In genomic region chr9:48418829-48419228, GRCm38 (mm10) we compare ENCODE assay signal across 23 mouse cellular contexts.
DNase-seq lines count a peak whose midpoint lies in the region; ATAC-seq and TF ChIP-seq lines count a peak whose summit lies in the region.
"Had no signal": no experiment of that assay in that cellular context is flagged by ENCODE, and none has a peak within 500 bp of the region (broad histone marks: within the 10 kb centered on the region; RNA-seq: fewer than 3 reads in every experiment).

No protein-coding gene starts in this region.

- dilution Hi-C loops in CH12.LX (cut with MboI; ENCODE audit: extremely low pct_ligation_motif_present, extremely low pct_unique_long_range_greater_than_20kb, low sequenced_read_pairs) = no loop called here

- H3K36me3 ChIP-seq in liver, embryonic 14.5 days (replicated peaks; ENCODE audit: control insufficient read depth, insufficient read depth, low read depth) = no peaks in the 10 kb centered on the region
- no peaks in the 10 kb centered on the region for H3K36me3 ChIP-seq in liver, embryonic 11.5 days (ENCODE audit: control insufficient read depth, insufficient read depth, low read length)
- peaks cover 8 to 29% of the 10 kb centered on the region in 2 experiments for H3K36me3 ChIP-seq in CH12.LX (replicated peaks in 1 of 2; ENCODE audit: control insufficient read depth in 1 of 2, insufficient read depth in 1 of 2, low read length in 1 of 2)
- H3K36me3 ChIP-seq in macrophage (ENCODE audit: inconsistent target) = no peaks in the 10 kb centered on the region
- no peaks in the 10 kb centered on the region for H3K36me3 ChIP-seq in kidney, embryonic 14.5 days (ENCODE audit: control insufficient read depth, insufficient read depth, low read length)
- H3K36me3 ChIP-seq in kidney, embryonic 16.5 days (ENCODE audit: insufficient read depth, low read length) = no peaks in the 10 kb centered on the region
- H3K36me3 ChIP-seq: embryonic facial prominence, embryonic 12.5 days; embryonic facial prominence, embryonic 15.5 days; G1E; heart, embryonic 10.5 days; hindbrain, embryonic 12.5 days; hindbrain, embryonic 15.5 days had no signal

- H3K27me3 ChIP-seq in liver, embryonic 14.5 days (ENCODE audit: control insufficient read depth, insufficient read depth, low read length) = no peaks in the 10 kb centered on the region
- H3K27me3 ChIP-seq in liver, embryonic 11.5 days (replicated peaks; ENCODE audit: control insufficient read depth, insufficient read depth, low read length) = no peaks in the 10 kb centered on the region
- no peaks in the 10 kb centered on the region for H3K27me3 ChIP-seq in CH12.LX (replicated peaks)
- no peaks in the 10 kb centered on the region for H3K27me3 ChIP-seq in kidney, embryonic 14.5 days (ENCODE audit: control insufficient read depth, insufficient read depth, low read length)
- no peaks in the 10 kb centered on the region for H3K27me3 ChIP-seq in kidney, embryonic 16.5 days (ENCODE audit: insufficient read depth, low read length)
- H3K27me3 ChIP-seq: embryonic facial prominence, embryonic 12.5 days; embryonic facial prominence, embryonic 15.5 days; hindbrain, embryonic 12.5 days; hindbrain, embryonic 15.5 days had no signal

- DNase-seq in liver, embryonic 14.5 days (ENCODE audit: low read depth in 3 of 3, low spot score in 3 of 3) = no peak
- no peak for DNase-seq in liver, embryonic 11.5 days (ENCODE audit: low spot score)
- DNase-seq in A20 (ENCODE audit: low read depth, low spot score) = peak; percentile 14
- no peak for DNase-seq in CH12.LX (ENCODE audit: extremely low read depth)
- DNase-seq: adrenal gland, postnatal 10 days; cerebellum, adult 18-20 months; cerebellum, adult 9-10 months; cerebellum, postnatal 25 days; forebrain, postnatal 0 days; gastrocnemius, adult 2 months; gastrocnemius, postnatal 25 days; heart, adult 2 months had no signal

- TF ChIP-seq CTCF in liver, embryonic 14.5 days (IDR thresholded peaks at IDR 0.05; ENCODE audit: low read depth) = 0 out of 2 replicates have a peak, but pooled peaks have one; percentile 2
- no peak for TF ChIP-seq CTCF in CH12.LX (conservative IDR thresholded peaks at IDR 0.05 in 1 of 2, IDR thresholded peaks at IDR 0.05 in 1 of 2; ENCODE audit: low read depth in 2 of 2, low read length in 2 of 2)

- TF ChIP-seq RAD21 in CH12.LX (IDR thresholded peaks at IDR 0.05; ENCODE audit: low read depth, low read length) = no peak; the same call in 1 of the 2 replicates

- no peak for TF ChIP-seq EP300 in liver, embryonic 14.5 days (IDR thresholded peaks at IDR 0.05; ENCODE audit: low read depth)
- TF ChIP-seq EP300 in CH12.LX (IDR thresholded peaks at IDR 0.05; ENCODE audit: low read length) = no peak

- no peak overlapping the region for H3K27ac ChIP-seq in liver, embryonic 14.5 days
- H3K27ac ChIP-seq in liver, embryonic 11.5 days (ENCODE audit: low read depth, low read length) = no peak overlapping the region
- H3K27ac ChIP-seq in CH12.LX (ENCODE audit: insufficient read depth, low read depth) = peak overlapping the region; percentile 94
- H3K27ac ChIP-seq in macrophage = peak overlapping the region; percentile 98
- no peak overlapping the region for H3K27ac ChIP-seq in kidney, embryonic 14.5 days (ENCODE audit: low read depth, low read length)
- H3K27ac ChIP-seq in kidney, embryonic 16.5 days (ENCODE audit: low read length) = no peak overlapping the region
- H3K27ac ChIP-seq: embryonic facial prominence, embryonic 12.5 days; embryonic facial prominence, embryonic 15.5 days; gastrocnemius, adult 2 months; heart, adult 2 months; heart, embryonic 10.5 days; hindbrain, embryonic 12.5 days; hindbrain, embryonic 15.5 days had no signal

- 38% methylated on average over 8 of the region's 8 CpGs for WGBS in liver, embryonic 14.5 days (ENCODE audit: insufficient replicate concordance)
- WGBS in liver, embryonic 11.5 days = 61% methylated on average over 8 of the region's 8 CpGs
- WGBS in macrophage (ENCODE audit: missing documents) = 52% methylated on average over 8 of the region's 8 CpGs
- WGBS in kidney, embryonic 14.5 days = 79% methylated on average over 8 of the region's 8 CpGs
- WGBS in kidney, embryonic 16.5 days = 73% methylated on average over 8 of the region's 8 CpGs

- H3K9ac ChIP-seq in liver, embryonic 14.5 days (replicated peaks) = no peak overlapping the region
- no peak overlapping the region for H3K9ac ChIP-seq in liver, embryonic 11.5 days (ENCODE audit: low read depth, low read length)
- peak overlapping the region; percentile 51; the same call in 1 of the 2 replicates for H3K9ac ChIP-seq in CH12.LX (ENCODE audit: insufficient read depth, low read depth)
- no peak overlapping the region for H3K9ac ChIP-seq in kidney, embryonic 14.5 days (ENCODE audit: low read depth, low read length)
- H3K9ac ChIP-seq in kidney, embryonic 16.5 days (replicated peaks; ENCODE audit: low read length) = no peak overlapping the region
- H3K9ac ChIP-seq: embryonic facial prominence, embryonic 12.5 days; embryonic facial prominence, embryonic 15.5 days; forebrain, postnatal 0 days; hindbrain, embryonic 12.5 days; hindbrain, embryonic 15.5 days had no signal

- TF ChIP-seq POLR2A in CH12.LX (IDR thresholded peaks at IDR 0.05; ENCODE audit: low read depth, low read length) = no peak

- H3K79me2 ChIP-seq in CH12.LX (replicated peaks; ENCODE audit: control insufficient read depth, extremely low read depth, insufficient read depth, poor library complexity, severe bottlenecking) (peaks cover 31% of the 10 kb centered on the region), macrophage (ENCODE audit: inconsistent target) (peaks cover 28% of the 10 kb centered on the region; the same call in 1 of the 2 replicates)

- no peak for ATAC-seq in liver, embryonic 14.5 days (ENCODE audit: insufficient read depth)
- ATAC-seq in liver, embryonic 11.5 days (replicated peaks; ENCODE audit: low FRiP score) = no peak
- no peak for ATAC-seq in kidney, embryonic 14.5 days (ENCODE audit: low FRiP score, low TSS enrichment)
- ATAC-seq in kidney, embryonic 16.5 days (ENCODE audit: low FRiP score, low TSS enrichment) = no peak
- ATAC-seq: forebrain, embryonic 14.5 days; forebrain, postnatal 0 days; Patski had no signal

- no peak overlapping the region for H3K4me3 ChIP-seq in liver, embryonic 14.5 days (ENCODE audit: insufficient read depth in 1 of 2, low read depth in 2 of 2, low read length in 2 of 2)
- no peak overlapping the region for H3K4me3 ChIP-seq in liver, embryonic 11.5 days (ENCODE audit: low read depth, low read length)
- H3K4me3 ChIP-seq in CH12.LX (replicated peaks in 1 of 3; ENCODE audit: low read depth in 2 of 3, low read length in 2 of 3, poor library complexity in 1 of 3) (peak overlapping the region; percentile 63 to 77 (median 74)), macrophage (ENCODE audit: inconsistent target) (peak overlapping the region; percentile 36)
- no peak overlapping the region for H3K4me3 ChIP-seq in kidney, embryonic 14.5 days (ENCODE audit: low read length)
- H3K4me3 ChIP-seq in kidney, embryonic 16.5 days (ENCODE audit: low read length) = no peak overlapping the region
- H3K4me3 ChIP-seq: embryonic facial prominence, embryonic 12.5 days; embryonic facial prominence, embryonic 15.5 days; gastrocnemius, adult 2 months; heart, adult 2 months; heart, embryonic 10.5 days; hindbrain, embryonic 12.5 days; hindbrain, embryonic 15.5 days had no signal

- H3K4me1 ChIP-seq in liver, embryonic 14.5 days (replicated peaks; ENCODE audit: control insufficient read depth in 2 of 2, insufficient read depth in 2 of 2, low read length in 1 of 2) = no peaks in the 10 kb centered on the region
- no peaks in the 10 kb centered on the region for H3K4me1 ChIP-seq in liver, embryonic 11.5 days (replicated peaks; ENCODE audit: control insufficient read depth, insufficient read depth, low read length)
- peaks cover 15 to 56% of the 10 kb centered on the region in 2 experiments for H3K4me1 ChIP-seq in CH12.LX (ENCODE audit: control insufficient read depth in 1 of 2, insufficient read depth in 2 of 2)
- H3K4me1 ChIP-seq in kidney, embryonic 14.5 days (ENCODE audit: control insufficient read depth, insufficient read depth, low read length) = no peaks in the 10 kb centered on the region
- no peaks in the 10 kb centered on the region for H3K4me1 ChIP-seq in kidney, embryonic 16.5 days (ENCODE audit: insufficient read depth, low read length)
- H3K4me1 ChIP-seq: embryonic facial prominence, embryonic 15.5 days; heart, embryonic 10.5 days; hindbrain, embryonic 12.5 days; hindbrain, embryonic 15.5 days had no signal

- in situ Hi-C loops in CH12.LX (cut with MboI; ENCODE audit: low pct_ligation_motif_present, low pct_unique_long_range_greater_than_20kb, low sequenced_read_pairs) = no loop called here

- H3K9me3 ChIP-seq in liver, embryonic 14.5 days (ENCODE audit: control insufficient read depth, low read length) = no peaks in the 10 kb centered on the region
- no peaks in the 10 kb centered on the region for H3K9me3 ChIP-seq in liver, embryonic 11.5 days (ENCODE audit: control insufficient read depth, low read length)
- H3K9me3 ChIP-seq in CH12.LX (replicated peaks; ENCODE audit: low read length) = no peaks in the 10 kb centered on the region
- H3K9me3 ChIP-seq in kidney, embryonic 14.5 days (ENCODE audit: control insufficient read depth, low read length) = no peaks in the 10 kb centered on the region
- H3K9me3 ChIP-seq in kidney, embryonic 16.5 days (ENCODE audit: low read length) = no peaks in the 10 kb centered on the region
- H3K9me3 ChIP-seq: embryonic facial prominence, embryonic 12.5 days; embryonic facial prominence, embryonic 15.5 days; G1E; heart, embryonic 10.5 days; hindbrain, embryonic 12.5 days; hindbrain, embryonic 15.5 days had no signal

- no peak overlapping the region for H3K4me2 ChIP-seq in liver, embryonic 14.5 days (ENCODE audit: low read depth)
- no peak overlapping the region for H3K4me2 ChIP-seq in liver, embryonic 11.5 days
- peak overlapping the region; percentile 83 for H3K4me2 ChIP-seq in CH12.LX (ENCODE audit: insufficient read depth, low read depth, poor library complexity, severe bottlenecking)
- no peak overlapping the region for H3K4me2 ChIP-seq in kidney, embryonic 14.5 days (replicated peaks; ENCODE audit: low read depth, low read length)
- H3K4me2 ChIP-seq in kidney, embryonic 16.5 days (replicated peaks; ENCODE audit: low read depth, low read length) = no peak overlapping the region
- H3K4me2 ChIP-seq: embryonic facial prominence, embryonic 12.5 days; embryonic facial prominence, embryonic 15.5 days; hindbrain, embryonic 12.5 days; hindbrain, embryonic 15.5 days had no signal

TF ChIP-seq in CH12.LX, 34 proteins besides CTCF, POLR2A, EP300 and RAD21 (continues in another document):
- TF ChIP-seq BHLHE40 (IDR thresholded peaks at IDR 0.05; ENCODE audit: low read depth, low read length) (no peak), GABPA (IDR thresholded peaks at IDR 0.05; ENCODE audit: insufficient replicate concordance, low read depth, low read length) (no peak), CHD1 (IDR thresholded peaks at IDR 0.05; ENCODE audit: low read depth, low read length) (no peak; the same call in 1 of the 2 replicates), IRF4 (IDR thresholded peaks at IDR 0.05; ENCODE audit: low read depth, low read length) (peak; percentile 21; the same call in 1 of the 2 replicates), MEF2A (IDR thresholded peaks at IDR 0.05; ENCODE audit: borderline replicate concordance, low read depth, low read length) (peak; percentile 10; the same call in 1 of the 2 replicates), SMC3 (IDR thresholded peaks at IDR 0.05; ENCODE audit: low read depth, low read length) (no peak)

Comparison
In these comparisons a context has a peak if more than half of its experiments do, and no peak if none do; other contexts are left out.
1. H3K27ac ChIP-seq: peak in CH12.LX (single experiment) and macrophage (single experiment); none in liver, embryonic 14.5 days (single experiment), liver, embryonic 11.5 days (single experiment), kidney, embryonic 14.5 days (single experiment) and kidney, embryonic 16.5 days (single experiment).
2. H3K4me3 ChIP-seq: peak in CH12.LX (3 of 3) and macrophage (single experiment); none in liver, embryonic 14.5 days (0 of 2), liver, embryonic 11.5 days (single experiment), kidney, embryonic 14.5 days (single experiment) and kidney, embryonic 16.5 days (single experiment).